In genomic region chr7:135768592-135768991, GRCm38 (mm10) we compare ENCODE assay signal across 8 mouse cellular contexts. TPM values are rescaled to one million over a fixed set of nuclear protein-coding genes. Genes with fewer than 3 reads are reported as not detected.
DNase-seq lines count a peak whose midpoint lies in the region; ATAC-seq and TF ChIP-seq lines count a peak whose summit lies in the region.

No protein-coding gene starts in this region.

- no peak overlapping the region for H3K9ac ChIP-seq in forebrain, embryonic 12.5 days
- H3K9ac ChIP-seq in hindbrain, embryonic 13.5 days = no peak overlapping the region

- peak; percentile 85 for TF ChIP-seq CTCF in small intestine, adult 2 months (IDR thresholded peaks at IDR 0.05; ENCODE audit: extremely low read depth, insufficient read length, insufficient replicate concordance, low read depth, low read length)

- peak; percentile 72 for ATAC-seq in forebrain, embryonic 12.5 days (ENCODE audit: low FRiP score)
- ATAC-seq in hindbrain, embryonic 13.5 days (ENCODE audit: low FRiP score) = peak; percentile 74; the same call in 1 of the 2 replicates
- peak; percentile 90 for ATAC-seq in megakaryocyte-erythroid progenitor cell, adult 5-6 weeks (replicated peaks; ENCODE audit: low FRiP score, low TSS enrichment, poor library complexity, severe bottlenecking)
- no peak for ATAC-seq in activated CD4-positive, CD25-positive, alpha-beta regulatory T cell, adult 4 months

- no peak for TF ChIP-seq POLR2A in small intestine, adult 2 months (IDR thresholded peaks at IDR 0.05; ENCODE audit: low read depth, low read length)

- H3K36me3 ChIP-seq in forebrain, embryonic 12.5 days (replicated peaks) = no peaks in the 10 kb centered on the region
- no peaks in the 10 kb centered on the region for H3K36me3 ChIP-seq in hindbrain, embryonic 13.5 days
- no peaks in the 10 kb centered on the region for H3K36me3 ChIP-seq in small intestine, adult 2 months (ENCODE audit: control insufficient read depth, insufficient read depth, low read length)

- no peaks in the 10 kb centered on the region for H3K9me3 ChIP-seq in forebrain, embryonic 12.5 days
- no peaks in the 10 kb centered on the region for H3K9me3 ChIP-seq in hindbrain, embryonic 13.5 days

- H3K27ac ChIP-seq in forebrain, embryonic 12.5 days = no peak overlapping the region
- peak overlapping the region; percentile 79 for H3K27ac ChIP-seq in hindbrain, embryonic 13.5 days
- no peak overlapping the region for H3K27ac ChIP-seq in small intestine, adult 2 months (ENCODE audit: insufficient read depth, low read depth, low read length)

- 0 out of 2 replicates have a peak, but pooled peaks cover under 1% of the 10 kb centered on the region for H3K27me3 ChIP-seq in forebrain, embryonic 12.5 days
- no peaks in the 10 kb centered on the region for H3K27me3 ChIP-seq in hindbrain, embryonic 13.5 days
- H3K27me3 ChIP-seq in small intestine, adult 2 months (ENCODE audit: control insufficient read depth, insufficient read depth, low read length) = no peaks in the 10 kb centered on the region

- no peaks in the 10 kb centered on the region for H3K4me1 ChIP-seq in forebrain, embryonic 12.5 days
- peaks cover 28% of the 10 kb centered on the region for H3K4me1 ChIP-seq in hindbrain, embryonic 13.5 days (replicated peaks)
- H3K4me1 ChIP-seq in small intestine, adult 2 months (ENCODE audit: control insufficient read depth, insufficient read depth, insufficient read length, low read length) = no peaks in the 10 kb centered on the region

- H3K4me2 ChIP-seq in forebrain, embryonic 12.5 days = no peak overlapping the region
- H3K4me2 ChIP-seq in hindbrain, embryonic 13.5 days = no peak overlapping the region

- no peak overlapping the region for H3K4me3 ChIP-seq in forebrain, embryonic 12.5 days (replicated peaks)
- H3K4me3 ChIP-seq in hindbrain, embryonic 13.5 days = no peak overlapping the region
- H3K4me3 ChIP-seq in small intestine, adult 2 months (ENCODE audit: low read depth, low read length) = no peak overlapping the region

- WGBS in forebrain, embryonic 12.5 days = 14% methylated on average over 3 of the region's 3 CpGs
- WGBS in hindbrain, embryonic 13.5 days = 7% methylated on average over 3 of the region's 3 CpGs
- WGBS in small intestine, adult 2 months = 7% methylated on average over 3 of the region's 3 CpGs

- DNase-seq in MN1 (ENCODE audit: low spot score) = peak; percentile 54
- peak; percentile 52 for DNase-seq in c-Kit-positive CD71-negative TER-119-negative erythroid progenitor cells, embryonic 14.5 days (ENCODE audit: low read depth)
- DNase-seq in left cerebral cortex, adult 11 months (ENCODE audit: low spot score) = peak; percentile 66

RNA-seq across cellular contexts. Expression of gene Mki67, which starts 52.4 kb away (rescaled TPM):
- 63.2 and 67.6 TPM in 2 replicates for polyA plus RNA-seq in forebrain, embryonic 12.5 days (2016; fragmentation: Nextera tagmentation; extraction: Ambion mirVana)
- 8.1 and 10.2 TPM in 2 replicates for polyA plus RNA-seq in hindbrain, embryonic 13.5 days (2015; fragmentation: Nextera tagmentation; extraction: Ambion mirVana)
- 322 and 382 TPM in 2 replicates for total RNA-seq in megakaryocyte-erythroid progenitor cell, adult 5-6 weeks (2014; fragmentation: Nextera tagmentation)
- total RNA-seq in megakaryocyte-erythroid progenitor cell, adult 5-6 weeks (2017) = 295 and 333 TPM in 2 replicates
- polyA plus RNA-seq in small intestine, adult 2 months (2012; rRNA removed) = 1.0 and 1.7 TPM in 2 replicates
- polyA plus RNA-seq in activated CD4-positive, CD25-positive, alpha-beta regulatory T cell, adult 4 months (2017; shearing (Covaris generic)) = 10 to 100 TPM; 23.3 to 30.0 TPM
